Mouse (Mus musculus): ENCODE results near the gene Nek5. TPM values are rescaled to one million over a fixed set of nuclear protein-coding genes. Genes with fewer than 3 reads are reported as not detected.
"Not testable (repeated sequence)": the region's sequence is repeated elsewhere in the genome, so short reads cannot be mapped to it uniquely, and the experiment has no call there.

The Nek5 gene
- polyA plus RNA-seq, 1 experiment from 2014 or later = 0.14 TPM

GRCm38 (mm10) chr8:22143764-22144491 is 19.1 kb upstream of the Nek5 start:
- no peaks in the 10 kb centered on the region for H3K9me3 ChIP-seq (ENCODE audit: control insufficient read depth)
- H3K4me3 ChIP-seq (ENCODE audit: low read depth, low read length) = no peak overlapping the region
- H3K27ac ChIP-seq (ENCODE audit: low read depth, low read length) = no peak overlapping the region
- no peak overlapping the region for H3K9ac ChIP-seq (ENCODE audit: low read depth, low read length)
- no peaks in the 10 kb centered on the region for H3K4me1 ChIP-seq (replicated peaks; ENCODE audit: control insufficient read depth, insufficient read depth, low read length)
- H3K36me3 ChIP-seq (ENCODE audit: control insufficient read depth, insufficient read depth) = peaks cover 20% of the 10 kb centered on the region; the same call in 1 of the 2 replicates
- 73% methylated on average over 1 of the region's 1 CpGs for WGBS
- H3K27me3 ChIP-seq (replicated peaks; ENCODE audit: control insufficient read depth, insufficient read depth, low read length) = no peaks in the 10 kb centered on the region
- no peak for TF ChIP-seq CTCF (IDR thresholded peaks at IDR 0.05; ENCODE audit: low read depth)
- no peak for ATAC-seq
- H3K4me2 ChIP-seq (replicated peaks; ENCODE audit: low read depth) = no peak overlapping the region

GRCm38 (mm10) chr8:22142592-22142991 is 17.7 kb upstream of the Nek5 start:
- no peaks in the 10 kb centered on the region for H3K27me3 ChIP-seq (replicated peaks; ENCODE audit: control insufficient read depth, insufficient read depth, low read length)

GRCm38 (mm10) chr8:22141836-22142385 is 17.1 kb upstream of the Nek5 start:
- TF ChIP-seq CTCF (IDR thresholded peaks at IDR 0.05; ENCODE audit: low read depth) = no peak
- no peak for ATAC-seq

More at GRCm38 (mm10) chr8:22142592-22142991, 17.7 kb upstream of the Nek5 start:
- H3K4me1 ChIP-seq (replicated peaks; ENCODE audit: control insufficient read depth, insufficient read depth, low read length) = no peaks in the 10 kb centered on the region
- ATAC-seq = no peak
- no peaks in the 10 kb centered on the region for H3K9me3 ChIP-seq (ENCODE audit: control insufficient read depth)
- 92% methylated on average over 4 of the region's 4 CpGs for WGBS
- H3K4me3 ChIP-seq (ENCODE audit: low read depth, low read length) = no peak overlapping the region
- peaks cover 16% of the 10 kb centered on the region; the same call in 1 of the 2 replicates for H3K36me3 ChIP-seq (ENCODE audit: control insufficient read depth, insufficient read depth)
- no peak overlapping the region for H3K4me2 ChIP-seq (replicated peaks; ENCODE audit: low read depth)
- no peak overlapping the region for H3K27ac ChIP-seq (ENCODE audit: low read depth, low read length)
- TF ChIP-seq CTCF (IDR thresholded peaks at IDR 0.05; ENCODE audit: low read depth) = no peak
- H3K9ac ChIP-seq (ENCODE audit: low read depth, low read length) = no peak overlapping the region

DNA sequence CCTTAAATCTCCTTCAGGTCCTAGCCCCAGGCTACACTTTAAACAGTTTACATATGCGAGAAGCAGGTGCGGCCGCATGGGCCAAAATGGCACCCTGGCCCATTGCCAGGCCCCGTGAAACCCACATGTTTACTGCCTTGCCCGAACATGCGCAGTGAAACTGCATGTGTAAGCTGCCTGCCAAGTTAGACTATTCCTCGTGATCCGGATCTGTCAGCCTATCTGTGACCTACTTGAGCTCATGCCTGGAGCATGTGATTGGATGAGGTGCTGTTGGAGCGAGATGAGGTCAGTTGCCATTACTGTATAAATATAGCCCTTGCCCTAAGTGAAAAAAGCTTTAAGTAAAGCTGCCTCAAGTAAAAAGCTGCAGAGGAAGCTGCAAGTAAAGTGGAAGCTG is 11.6 kb upstream of the Nek5 start:
- not testable (repeated sequence) for ATAC-seq; H3K27ac ChIP-seq (ENCODE audit: low read depth, low read length); H3K4me1 ChIP-seq (replicated peaks; ENCODE audit: control insufficient read depth, insufficient read depth, low read length); H3K27me3 ChIP-seq (replicated peaks; ENCODE audit: control insufficient read depth, insufficient read depth, low read length); H3K4me3 ChIP-seq (ENCODE audit: low read depth, low read length); H3K36me3 ChIP-seq (ENCODE audit: control insufficient read depth, insufficient read depth); H3K4me2 ChIP-seq (replicated peaks; ENCODE audit: low read depth); H3K9ac ChIP-seq (ENCODE audit: low read depth, low read length); H3K9me3 ChIP-seq (ENCODE audit: control insufficient read depth)
- 81% methylated on average over 9 of the region's 9 CpGs for WGBS

More at GRCm38 (mm10) chr8:22141836-22142385, 17.1 kb upstream of the Nek5 start:
- Histone ChIP-seq H3K36me3 (ENCODE audit: control insufficient read depth, insufficient read depth) (peaks cover 16% of the 10 kb centered on the region; the same call in 1 of the 2 replicates), H3K9me3 (ENCODE audit: control insufficient read depth) (no peaks in the 10 kb centered on the region), H3K4me2 (replicated peaks; ENCODE audit: low read depth) (no peak overlapping the region), H3K27ac (ENCODE audit: low read depth, low read length) (no peak overlapping the region), H3K4me3 (ENCODE audit: low read depth, low read length) (no peak overlapping the region), H3K9ac (ENCODE audit: low read depth, low read length) (no peak overlapping the region), H3K4me1 (replicated peaks; ENCODE audit: control insufficient read depth, insufficient read depth, low read length) (no peaks in the 10 kb centered on the region), H3K27me3 (replicated peaks; ENCODE audit: control insufficient read depth, insufficient read depth, low read length) (no peaks in the 10 kb centered on the region)
- 91% methylated on average over 4 of the region's 4 CpGs for WGBS

DNA sequence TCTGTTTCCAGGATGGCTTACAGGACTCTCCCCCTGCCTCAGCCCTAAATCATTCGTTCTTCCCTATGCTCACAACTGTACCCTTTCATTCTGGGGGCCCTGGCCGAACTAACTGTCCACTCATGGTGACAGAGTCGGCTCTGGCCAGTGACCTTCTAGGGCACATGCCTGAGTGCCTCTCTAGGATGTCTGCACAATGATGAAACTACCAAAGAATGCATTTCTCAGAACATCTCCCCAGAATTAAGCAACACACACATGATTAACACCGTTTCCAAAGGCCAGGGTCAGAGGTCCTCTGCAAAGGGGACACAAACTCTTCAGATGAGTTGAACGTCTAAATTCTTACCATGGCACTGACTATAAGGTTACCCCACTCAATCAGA is 9.9 kb upstream of the Nek5 start:
- ATAC-seq = no peak
- Histone ChIP-seq H3K4me2 (replicated peaks; ENCODE audit: low read depth) (no peak overlapping the region), H3K9ac (ENCODE audit: low read depth, low read length) (no peak overlapping the region), H3K36me3 (ENCODE audit: control insufficient read depth, insufficient read depth) (no peaks in the 10 kb centered on the region), H3K27me3 (replicated peaks; ENCODE audit: control insufficient read depth, insufficient read depth, low read length) (no peaks in the 10 kb centered on the region), H3K4me3 (ENCODE audit: low read depth, low read length) (no peak overlapping the region), H3K27ac (ENCODE audit: low read depth, low read length) (no peak overlapping the region), H3K9me3 (ENCODE audit: control insufficient read depth) (no peaks in the 10 kb centered on the region), H3K4me1 (replicated peaks; ENCODE audit: control insufficient read depth, insufficient read depth, low read length) (no peaks in the 10 kb centered on the region)
- TF ChIP-seq CTCF (IDR thresholded peaks at IDR 0.05; ENCODE audit: low read depth) = no peak
- WGBS = 82% methylated on average over 5 of the region's 5 CpGs

GRCm38 (mm10) chr8:22134078-22134749 is 9.4 kb upstream of the Nek5 start:
- Histone ChIP-seq H3K9ac (ENCODE audit: low read depth, low read length) (no peak overlapping the region), H3K27me3 (replicated peaks; ENCODE audit: control insufficient read depth, insufficient read depth, low read length) (no peaks in the 10 kb centered on the region), H3K4me2 (replicated peaks; ENCODE audit: low read depth) (no peak overlapping the region), H3K36me3 (ENCODE audit: control insufficient read depth, insufficient read depth) (0 out of 2 replicates have a peak, but pooled peaks cover 2% of the 10 kb centered on the region), H3K9me3 (ENCODE audit: control insufficient read depth) (no peaks in the 10 kb centered on the region), H3K27ac (ENCODE audit: low read depth, low read length) (no peak overlapping the region), H3K4me3 (ENCODE audit: low read depth, low read length) (no peak overlapping the region), H3K4me1 (replicated peaks; ENCODE audit: control insufficient read depth, insufficient read depth, low read length) (no peaks in the 10 kb centered on the region)
- 94% methylated on average over 7 of the region's 7 CpGs for WGBS
- ATAC-seq = no peak
- TF ChIP-seq CTCF (IDR thresholded peaks at IDR 0.05; ENCODE audit: low read depth) = no peak

All from intestine, postnatal 0 days (tissue).